Mouse (Mus musculus): ENCODE results near the gene Rhox11.

- TF ChIP-seq GATA1 (IDR thresholded peaks at IDR 0.05; ENCODE audit: borderline replicate concordance, low read length) (no peak), FLI1 (IDR thresholded peaks at IDR 0.05; ENCODE audit: low read length) (no peak)
Observed at GRCm38 (mm10) chrX:38085041-38085440, at the start of gene Rhox11.

All from megakaryocyte, embryonic 14.5 days (primary cell).